Mouse (Mus musculus) G1E (cell line): Measurements from ENCODE around the gene Il17f. TPM values are rescaled to one million over a fixed set of nuclear protein-coding genes. Genes with fewer than 3 reads are reported as not detected.

Experiments
- ATAC-seq: 2 replicates; pipeline ENCODE4 v1.8.0; 2016; ENCODE audit warnings: mild to moderate bottlenecking; ENCODE audit not compliant: insufficient number of reproducible peaks, poor library complexity, low FRiP score, severe bottlenecking; ENCODE audit errors: extremely low read depth
- DNase-seq: peaks from one replicate; pipeline ENCODE4 v3.0.0; 2012; ENCODE audit warnings: low spot score
- H3K27me3 ChIP-seq: 2 replicates; pipeline ENCODE4 v1.6.1; 2012; ENCODE audit warnings: mild to moderate bottlenecking, low read length, inconsistent platforms; ENCODE audit not compliant: insufficient read depth
- H3K36me3 ChIP-seq: replicated peaks from 2 replicates; pipeline ENCODE3; 2012; ENCODE audit warnings: mild to moderate bottlenecking, inconsistent platforms
- H3K4me1 ChIP-seq: 2 replicates; pipeline ENCODE4 v1.6.1; 2012; ENCODE audit warnings: low read depth, low read length, inconsistent platforms, mixed read lengths; ENCODE audit not compliant: insufficient read depth
- H3K4me3 ChIP-seq: 2 replicates; pipeline ENCODE4 v1.5.1; 2012; ENCODE audit warnings: low read depth, mild to moderate bottlenecking, inconsistent platforms, low read length, moderate library complexity, mixed read lengths
- H3K9me3 ChIP-seq: replicated peaks from 2 replicates; pipeline ENCODE4 v1.6.1; 2012; ENCODE audit warnings: inconsistent platforms
- CTCF ChIP-seq: IDR thresholded peaks from 2 replicates; pipeline ENCODE4 v1.5.1; 2012; ENCODE audit warnings: low read depth, low read length, inconsistent platforms, mixed read lengths
- GATA1 ChIP-seq: IDR thresholded peaks from 2 replicates; pipeline ENCODE4 v1.6.1; 2012; ENCODE audit warnings: borderline replicate concordance, low read length, inconsistent platforms, mixed read lengths
- GATA2 ChIP-seq: IDR thresholded peaks from 2 replicates; pipeline ENCODE4 v1.6.1; 2012; ENCODE audit warnings: low read depth, low read length, inconsistent platforms, borderline replicate concordance
- POLR2AphosphoS5 ChIP-seq: IDR thresholded peaks from 2 replicates; pipeline ENCODE4 v1.6.1; 2012; ENCODE audit warnings: low read depth, low read length, inconsistent platforms; ENCODE audit not compliant: insufficient replicate concordance
- TAL1 ChIP-seq: conservative IDR thresholded peaks from 2 replicates; pipeline ENCODE4 v1.6.1; 2012; ENCODE audit warnings: low read depth, low read length, inconsistent platforms, mixed read lengths
- polyA plus RNA-seq: library from polyadenylated mRNA; stranded (reverse); fragments of >175 nt; gene quantifications from 2 replicates; pipeline ENCODE4 v1.2.3, GENCODE M21; 2012
- total RNA-seq, 2 experiments: library from RNA; stranded (forward) in 1 of 2; stranded (reverse) in 1 of 2; fragments of 200-1000 nt in 1 of 2; fragments of >200 nt in 1 of 2; fragmentation: Nextera tagmentation in 1 of 2; gene quantifications; 2 replicates each; pipeline ENCODE4 v1.2.3; 2014 to 2017

The Il17f gene
- total and polyA plus RNA-seq, 3 experiments = 0.55 TPM; not detected in 2

DNA sequence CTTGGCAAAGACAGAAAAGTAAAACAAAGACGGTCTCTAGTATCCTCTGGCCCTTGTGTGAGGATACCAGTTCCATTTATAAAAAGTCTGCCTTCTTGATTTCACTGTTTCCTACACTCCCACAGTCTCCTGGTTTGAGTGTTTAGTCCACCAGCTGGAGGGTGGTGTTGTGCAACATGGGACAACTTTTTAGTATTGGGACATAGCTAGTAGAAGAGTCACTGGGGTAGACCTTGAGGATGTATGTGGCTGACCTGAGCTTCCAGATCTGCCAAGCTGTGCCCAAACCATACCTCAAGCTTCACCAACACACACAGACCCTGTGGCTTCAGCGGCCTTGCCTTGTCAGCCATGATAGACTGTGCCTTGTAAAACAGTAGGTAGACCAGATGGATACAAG lies 37.6 kb upstream of the Il17f start:
- peaks cover 42% of the 10 kb centered on the region for H3K27me3 ChIP-seq
- ATAC-seq (no peak), DNase-seq (no peak)
- no peak for TF ChIP-seq CTCF
- no peak for TF ChIP-seq GATA2
- no peaks in the 10 kb centered on the region for H3K4me1 ChIP-seq
- H3K4me3 ChIP-seq = no peak overlapping the region
- no peaks in the 10 kb centered on the region for H3K36me3 ChIP-seq
- no peaks in the 10 kb centered on the region for H3K9me3 ChIP-seq

DNA sequence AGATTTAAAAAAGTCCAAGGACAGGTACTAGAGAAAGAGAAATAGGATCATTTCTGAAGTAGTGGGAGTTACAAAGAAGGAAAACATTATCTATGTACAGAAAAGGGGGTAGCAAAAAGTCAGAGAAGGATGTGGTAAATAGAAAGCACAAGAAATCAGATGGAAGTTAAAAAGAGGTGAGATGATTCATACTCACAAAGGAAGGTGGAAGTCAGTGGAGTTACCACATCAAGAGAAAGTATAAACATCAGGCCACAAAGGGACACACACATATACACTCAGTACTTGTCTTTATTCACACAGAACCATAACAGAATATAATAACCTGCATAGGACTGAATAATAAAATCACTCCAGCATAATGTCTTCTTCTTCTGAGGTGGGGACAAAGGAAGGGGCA lies 34.6 kb upstream of the Il17f start:
- Histone ChIP-seq H3K4me1 (peaks cover 11% of the 10 kb centered on the region), H3K9me3 (no peaks in the 10 kb centered on the region), H3K4me3 (no peak overlapping the region), H3K36me3 (no peaks in the 10 kb centered on the region), H3K27me3 (peaks cover 45% of the 10 kb centered on the region)
- no peak for ATAC-seq
- DNase-seq = no peak
- TF ChIP-seq GATA1 (no peak), GATA2 (no peak), TAL1 (no peak), POLR2AphosphoS5 (no peak), CTCF (no peak)

DNA sequence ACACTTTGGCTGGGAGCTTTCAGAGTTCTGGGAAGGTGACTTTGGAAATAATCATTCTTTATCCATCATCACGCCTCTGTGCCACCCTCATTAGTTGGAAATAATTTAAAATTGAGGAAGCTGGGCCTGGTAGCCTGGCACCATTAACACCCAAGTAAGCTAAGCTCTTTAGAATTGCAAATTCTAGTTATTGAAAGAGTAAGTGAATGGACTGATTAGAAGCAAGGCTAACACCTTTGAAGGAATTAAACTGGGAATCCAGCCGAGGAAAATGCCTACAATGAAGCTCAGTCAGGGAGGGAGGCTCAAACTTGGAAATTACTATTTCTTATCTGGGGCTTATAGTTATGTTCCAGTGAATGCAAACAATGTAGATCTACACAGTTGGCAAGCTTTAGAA lies 33.5 kb upstream of the Il17f start:
- no peaks in the 10 kb centered on the region for H3K36me3 ChIP-seq
- no peak overlapping the region for H3K4me3 ChIP-seq
- no peak for DNase-seq
- TF ChIP-seq GATA2 (no peak), CTCF (no peak), POLR2AphosphoS5 (no peak), GATA1 (no peak), TAL1 (no peak)
- H3K27me3 ChIP-seq = peaks cover 37% of the 10 kb centered on the region
- ATAC-seq = no peak
- H3K9me3 ChIP-seq = no peaks in the 10 kb centered on the region
- peaks cover 11% of the 10 kb centered on the region for H3K4me1 ChIP-seq

DNA sequence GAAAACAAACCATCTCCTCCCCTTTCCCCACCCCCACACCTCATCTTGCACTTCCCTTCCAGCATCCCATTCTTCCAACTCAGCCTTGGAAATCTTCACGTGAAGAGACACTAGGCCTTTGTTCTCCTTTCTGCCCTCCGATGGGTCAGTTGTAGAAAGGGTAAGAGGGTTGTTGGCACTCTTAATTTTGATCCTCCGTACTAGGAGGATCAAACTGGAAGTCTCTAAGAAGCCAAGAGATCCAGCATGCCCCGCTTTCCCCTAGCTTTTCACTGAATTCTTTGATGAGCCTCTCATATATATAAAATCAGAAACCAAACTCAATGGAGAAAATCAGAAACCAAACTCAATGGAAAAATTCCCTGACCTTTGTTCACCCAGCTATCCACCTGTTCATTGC lies 33.1 kb upstream of the Il17f start:
- no peak for TF ChIP-seq CTCF
- no peak for TF ChIP-seq TAL1
- no peak for TF ChIP-seq POLR2AphosphoS5
- TF ChIP-seq GATA1 = no peak
- TF ChIP-seq GATA2 = no peak
- Histone ChIP-seq H3K36me3 (peaks cover 3% of the 10 kb centered on the region), H3K4me3 (no peak overlapping the region)

DNA sequence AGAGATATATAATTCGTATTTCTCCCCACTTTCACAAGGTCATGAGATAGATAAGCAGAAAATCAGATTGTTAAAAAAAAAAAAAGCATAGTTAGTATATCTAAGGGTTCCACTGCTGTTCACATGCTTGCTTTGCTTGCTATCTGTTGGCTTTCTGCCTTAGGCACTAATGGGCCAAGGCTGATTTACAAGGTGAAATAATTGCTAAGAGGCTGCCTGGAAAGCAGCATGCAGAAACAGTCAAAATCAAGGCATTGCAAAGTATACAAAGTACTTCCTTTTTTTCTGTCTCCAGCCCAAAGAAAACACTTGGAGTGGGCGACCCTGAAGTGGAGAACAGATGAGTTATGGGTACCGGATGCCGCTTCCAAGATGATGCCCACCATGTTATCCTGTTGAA lies 30.5 kb upstream of the Il17f start:
- TF ChIP-seq GATA2 (no peak), GATA1 (no peak), POLR2AphosphoS5 (no peak), TAL1 (no peak), CTCF (no peak)
- H3K4me1 ChIP-seq = peaks cover 37% of the 10 kb centered on the region
- ATAC-seq (no peak), DNase-seq (no peak)
- no peaks in the 10 kb centered on the region for H3K9me3 ChIP-seq
- peaks cover 21% of the 10 kb centered on the region for H3K27me3 ChIP-seq
- H3K36me3 ChIP-seq = peaks cover 28% of the 10 kb centered on the region
- H3K4me3 ChIP-seq = no peak overlapping the region; the same call in 1 of the 2 replicates

More for the DNA sequence above, 33.1 kb upstream of the Il17f start:
- ATAC-seq = no peak
- Histone ChIP-seq H3K27me3 (peaks cover 37% of the 10 kb centered on the region), H3K9me3 (no peaks in the 10 kb centered on the region), H3K4me1 (peaks cover 14% of the 10 kb centered on the region)
- DNase-seq = no peak

DNA sequence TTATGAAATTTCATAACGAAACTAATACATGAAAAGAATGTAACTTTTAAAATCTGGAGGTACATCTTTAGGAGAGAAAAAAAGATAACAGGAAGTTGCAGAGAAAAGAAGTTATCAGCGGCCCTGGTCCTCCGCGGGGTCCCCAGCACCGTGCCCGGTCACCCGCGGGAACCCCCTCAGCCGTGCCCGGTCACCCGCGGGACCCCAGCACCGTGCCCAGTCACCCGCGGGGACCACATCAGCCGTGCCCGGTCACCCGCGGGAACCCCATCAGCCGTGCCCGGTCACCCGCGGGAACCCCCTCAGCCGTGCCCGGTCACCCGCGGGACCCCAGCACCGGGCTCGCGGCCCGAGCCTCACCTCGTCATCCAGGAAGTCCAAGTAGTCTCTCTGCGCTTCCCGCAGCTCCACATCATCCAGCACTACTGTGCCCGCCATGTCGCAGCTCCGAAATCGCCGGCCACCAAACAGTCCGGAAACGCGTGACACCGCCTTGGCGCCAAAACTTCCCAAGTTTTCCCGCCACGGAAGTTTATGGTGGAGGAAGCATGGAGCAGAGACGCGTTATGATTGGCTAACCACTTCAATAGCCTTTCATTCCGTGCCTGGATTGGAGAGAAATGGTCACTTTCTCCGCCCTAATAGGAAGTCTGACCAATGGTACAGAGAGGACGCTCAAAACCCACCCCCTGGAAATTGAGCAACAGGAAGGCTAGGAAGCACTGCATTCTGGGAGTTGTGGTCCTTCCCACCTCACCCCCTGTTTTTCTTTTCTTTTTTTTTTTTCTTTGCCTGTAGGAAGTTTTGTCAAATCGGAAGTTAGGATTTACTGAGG lies 29.6 kb upstream of the Il17f start, which contains the start of gene Mcm3:
Gene Mcm3, minus strand, starts transcription at position 542 of the 835 bp plus-strand sequence.
- DNase-seq = peak; percentile 96
- peak; percentile 99 for ATAC-seq
- Histone ChIP-seq H3K4me1 (peaks cover 45% of the 10 kb centered on the region), H3K36me3 (peaks cover 38% of the 10 kb centered on the region), H3K27me3 (peaks cover 17% of the 10 kb centered on the region), H3K9me3 (no peaks in the 10 kb centered on the region), H3K4me3 (peak within 1 kb of the TSS; percentile 81)
- TF ChIP-seq GATA1 (no peak), POLR2AphosphoS5 (no peak), CTCF (no peak), GATA2 (no peak), TAL1 (no peak)

DNA sequence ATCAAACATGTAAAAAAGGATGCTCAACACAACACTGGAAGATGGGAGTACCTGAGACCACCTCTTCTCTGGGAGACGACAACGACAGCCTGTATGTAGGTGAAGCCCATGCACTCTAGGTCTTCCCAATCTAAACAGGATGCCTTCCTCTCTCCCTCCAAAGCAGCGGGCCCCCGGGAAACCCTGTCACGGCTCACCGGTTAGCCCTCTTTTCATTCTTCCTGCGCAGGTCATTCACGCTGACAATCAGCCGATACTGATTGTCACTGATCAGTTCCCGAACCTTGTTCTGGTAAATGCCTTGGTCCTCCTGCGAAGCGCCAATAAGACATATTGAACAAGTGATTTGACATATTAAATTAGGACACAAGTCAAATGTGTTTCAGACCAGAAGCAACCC lies 27.2 kb upstream of the Il17f start:
- no peak for ATAC-seq
- H3K4me3 ChIP-seq = peak overlapping the region; percentile 40; the same call in 1 of the 2 replicates

More for the DNA sequence above, 27.2 kb upstream of the Il17f start:
- TF ChIP-seq GATA1 = no peak
- TF ChIP-seq POLR2AphosphoS5 = no peak
- no peak for TF ChIP-seq GATA2
- no peak for TF ChIP-seq TAL1
- H3K9me3 ChIP-seq = no peaks in the 10 kb centered on the region
- peaks cover 12% of the 10 kb centered on the region; the same call in 1 of the 2 replicates for H3K27me3 ChIP-seq
- no peak for DNase-seq
- H3K36me3 ChIP-seq = peaks cover 62% of the 10 kb centered on the region
- peaks cover 66% of the 10 kb centered on the region for H3K4me1 ChIP-seq
